Mouse (Mus musculus) ES-E14 (cell line): ENCODE measurements at regions not wholly inside any gene's neighbourhood (a gene's known extent, or its start where the extent isn't known, plus 50 kb on each side); places are given as distances from the start of the nearest gene placed in this dataset.

ENCODE experiments used
- DNase-seq: peaks from one replicate; pipeline ENCODE4 v3.0.0-alpha.2; 2013; ENCODE audit warnings: low read depth, low spot score
- H3K27ac ChIP-seq: 2 replicates; pipeline ENCODE4 v1.5.1; 2012; ENCODE audit warnings: low read depth, mild to moderate bottlenecking, low read length, moderate library complexity, mixed read lengths; ENCODE audit not compliant: poor library complexity, insufficient read depth, severe bottlenecking
- H3K36me3 ChIP-seq: 2 replicates; pipeline ENCODE4 v1.6.1; 2012; ENCODE audit warnings: mild to moderate bottlenecking, low read length, moderate library complexity, mixed read lengths; ENCODE audit not compliant: control insufficient read depth, poor library complexity, insufficient read depth, severe bottlenecking
- H3K4me1 ChIP-seq, 2 experiments: fragments of 150-350 bp in 1 of 2; sonication (generic) in 1 of 2; 2 replicates each; pipeline ENCODE4 v1.6.1; 2012; ENCODE audit warnings: low read length in 2 of 2, mild to moderate bottlenecking in 1 of 2, mixed read lengths in 1 of 2; ENCODE audit not compliant: control insufficient read depth in 2 of 2, insufficient read depth in 2 of 2, poor library complexity in 1 of 2
- H3K4me3 ChIP-seq, 2 experiments: fragments of 150-350 bp in 1 of 2; sonication (generic) in 1 of 2; 2 replicates each; pipeline ENCODE4 v1.5.1; 2012; ENCODE audit warnings: low read length in 2 of 2, low read depth in 1 of 2, mild to moderate bottlenecking in 1 of 2, mixed read lengths in 1 of 2; ENCODE audit not compliant: insufficient read depth in 1 of 2, poor library complexity in 1 of 2, severe bottlenecking in 1 of 2
- H3K9ac ChIP-seq: 2 replicates; pipeline ENCODE4 v1.6.1; 2012; ENCODE audit warnings: low read depth, mild to moderate bottlenecking, low read length, mixed read lengths; ENCODE audit not compliant: poor library complexity, insufficient read depth, severe bottlenecking
- H3K9me3 ChIP-seq: fragments of 150-350 bp; sonication (generic); 2 replicates; pipeline ENCODE4 v1.6.1; 2012; ENCODE audit warnings: low read depth, mild to moderate bottlenecking, low read length; ENCODE audit not compliant: control insufficient read depth, insufficient read depth
- CHD2 ChIP-seq: IDR thresholded peaks from 2 replicates; pipeline ENCODE4 v1.6.1; 2014; ENCODE audit warnings: mild to moderate bottlenecking, low read depth, low read length, inconsistent platforms
- HCFC1 ChIP-seq: IDR thresholded peaks from 2 replicates; pipeline ENCODE4 v1.6.1; 2012; ENCODE audit warnings: low read length, inconsistent platforms, borderline replicate concordance; ENCODE audit not compliant: insufficient read depth
- MAFK ChIP-seq: IDR thresholded peaks from 2 replicates; pipeline ENCODE4 v1.6.1; 2014; ENCODE audit warnings: mild to moderate bottlenecking, low read depth, low read length, inconsistent platforms; ENCODE audit not compliant: insufficient read depth
- ZC3H11A ChIP-seq: IDR thresholded peaks from 2 replicates; pipeline ENCODE4 v1.6.1; 2012; ENCODE audit warnings: low read depth, mild to moderate bottlenecking, inconsistent platforms, low read length, borderline replicate concordance
- ZNF384 ChIP-seq: IDR thresholded peaks from 2 replicates; pipeline ENCODE4 v1.6.1; 2012; ENCODE audit warnings: low read depth, low read length, inconsistent platforms
- in situ Hi-C, 2 experiments: fragments of 600-800 bp; cut with MboI; formaldehyde crosslinking; loops; one replicate each; pipeline ENCODE4 v1.15.1; 2025; ENCODE audit warnings: low sequenced_read_pairs in 2 of 2, inconsistent platforms in 1 of 2; ENCODE audit not compliant: unreplicated experiment in 2 of 2

GRCm38 (mm10) chr14:114855055-114855740 is 236.8 kb upstream of the Gpc5 start:
- in situ Hi-C loops: no loop called here
- no peak overlapping the region for H3K27ac ChIP-seq
- TF ChIP-seq HCFC1 (no peak), ZNF384 (no peak), ZC3H11A (no peak), CHD2 (no peak), MAFK (no peak)

GRCm38 (mm10) chr14:114855746-114856145 is 236.3 kb upstream of the Gpc5 start:
- in situ Hi-C loops: no loop called here
- no peak for TF ChIP-seq CHD2
- H3K4me3 ChIP-seq: no peak overlapping the region
- no peaks in the 10 kb centered on the region for H3K36me3 ChIP-seq
- H3K9me3 ChIP-seq: no peaks in the 10 kb centered on the region
- DNase-seq: no peak
- no peaks in the 10 kb centered on the region for H3K4me1 ChIP-seq
- no peak overlapping the region for H3K27ac ChIP-seq
- no peak overlapping the region for H3K9ac ChIP-seq

More at GRCm38 (mm10) chr14:114855055-114855740, 236.8 kb upstream of the Gpc5 start:
- H3K36me3 ChIP-seq: no peaks in the 10 kb centered on the region
- no peak overlapping the region for H3K9ac ChIP-seq
- H3K4me3 ChIP-seq: no peak overlapping the region
- H3K4me1 ChIP-seq: no peaks in the 10 kb centered on the region
- H3K9me3 ChIP-seq: no peaks in the 10 kb centered on the region
- no peak for DNase-seq

GRCm38 (mm10) chr14:114856243-114857031 is 235.6 kb upstream of the Gpc5 start:
- in situ Hi-C loops: no loop called here
- H3K4me3 ChIP-seq: no peak overlapping the region
- TF ChIP-seq HCFC1: no peak
- TF ChIP-seq ZNF384: no peak
- TF ChIP-seq CHD2: no peak
- TF ChIP-seq MAFK: no peak
- no peak for TF ChIP-seq ZC3H11A
- H3K4me1 ChIP-seq: no peaks in the 10 kb centered on the region
- no peak for DNase-seq
- no peak overlapping the region for H3K9ac ChIP-seq
- H3K9me3 ChIP-seq: no peaks in the 10 kb centered on the region
- no peaks in the 10 kb centered on the region for H3K36me3 ChIP-seq
- H3K27ac ChIP-seq: no peak overlapping the region

- Histone ChIP-seq H3K36me3 (no peaks in the 10 kb centered on the region), H3K4me3 (no peak overlapping the region), H3K9ac (no peak overlapping the region), H3K27ac (no peak overlapping the region), H3K4me1 (no peaks in the 10 kb centered on the region), H3K9me3 (no peaks in the 10 kb centered on the region)
- DNase-seq: no peak
- no peak for TF ChIP-seq CHD2
- no peak for TF ChIP-seq MAFK
- in situ Hi-C loops: no loop called here
These were observed 234.8 kb upstream of the Gpc5 start for GRCm38 (mm10) chr14:114857171-114857570.
